Mouse (Mus musculus) 416B (cell line): Measurements from ENCODE around the gene Fa2h.
A peak's percentile ranks its signal among the peaks of the same experiment; 100 is the strongest.

ENCODE experiments used
- DNase-seq: peaks from one replicate; pipeline ENCODE4 v3.0.0; 2011; ENCODE audit warnings: low read depth

Gene Fa2h

DNA sequence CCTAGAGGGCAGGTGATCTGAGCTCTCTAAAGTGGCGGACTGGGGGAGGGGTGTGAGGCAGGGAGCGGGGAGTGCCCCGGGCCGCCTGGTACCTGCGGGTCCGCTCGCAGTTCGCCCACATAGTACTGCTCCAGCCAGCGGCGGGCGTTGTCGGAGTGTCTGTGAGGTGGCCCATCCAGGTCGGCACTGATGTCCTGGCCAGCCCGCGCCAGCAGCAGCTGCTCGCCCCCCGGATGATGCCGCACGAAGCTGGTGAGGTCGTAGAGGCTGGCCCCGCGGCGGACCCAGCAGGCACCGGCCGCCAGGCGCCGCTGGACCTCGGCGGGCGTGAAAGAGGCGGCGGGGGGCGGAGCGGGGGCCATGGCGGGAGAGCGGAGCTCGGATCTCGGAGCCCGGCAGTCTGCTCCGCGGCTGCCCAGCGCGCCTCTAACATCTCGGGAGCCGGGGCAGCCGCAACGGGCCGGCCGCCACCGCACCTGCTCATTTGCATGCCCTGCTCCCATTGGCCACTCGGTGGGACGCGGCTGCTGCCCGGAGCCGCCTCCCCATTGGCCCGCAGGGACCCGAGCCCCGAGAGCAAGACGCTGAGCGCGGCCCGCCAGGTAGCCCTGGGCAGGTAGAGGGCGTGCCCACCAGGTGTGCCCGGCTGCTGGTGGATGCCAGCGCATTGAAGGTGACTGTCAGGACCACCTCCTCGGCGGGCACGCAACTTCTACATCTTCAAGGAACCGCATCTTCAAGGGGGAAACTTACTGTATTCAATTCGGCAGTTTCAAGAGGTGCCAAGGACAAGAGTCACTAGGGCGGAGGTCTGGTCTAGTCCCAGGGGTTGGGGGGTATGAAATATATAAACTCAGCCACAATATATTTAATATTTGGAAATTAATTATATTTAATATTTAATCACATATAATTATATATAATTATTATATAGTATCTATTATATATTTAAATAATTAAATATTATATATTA is at the start of gene Fa2h:
TSS of gene Fa2h (minus strand) at position 434 of the 973 bp plus-strand sequence.
- DNase-seq = no peak

DNA sequence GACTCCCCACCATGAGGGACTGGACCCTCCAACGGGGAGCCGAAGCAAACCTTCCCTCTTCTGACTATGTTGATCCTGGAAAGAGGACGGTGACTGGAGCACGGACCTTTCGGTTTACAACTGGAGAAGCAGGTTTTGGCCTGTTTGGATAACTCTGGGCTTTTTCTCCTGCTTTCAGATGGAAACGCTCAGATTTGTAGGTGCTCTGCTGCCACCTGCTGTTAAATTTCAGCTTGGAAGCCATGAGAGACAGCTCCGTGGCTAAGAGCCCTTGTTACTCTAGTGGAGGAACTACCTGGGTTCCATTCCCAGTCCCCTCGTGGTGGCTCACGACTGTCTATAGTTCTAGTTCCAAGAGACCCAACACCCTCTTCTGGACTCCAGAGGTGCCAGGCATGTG is 45.6 kb upstream of the Fa2h start:
- DNase-seq = peak; percentile 87

DNA sequence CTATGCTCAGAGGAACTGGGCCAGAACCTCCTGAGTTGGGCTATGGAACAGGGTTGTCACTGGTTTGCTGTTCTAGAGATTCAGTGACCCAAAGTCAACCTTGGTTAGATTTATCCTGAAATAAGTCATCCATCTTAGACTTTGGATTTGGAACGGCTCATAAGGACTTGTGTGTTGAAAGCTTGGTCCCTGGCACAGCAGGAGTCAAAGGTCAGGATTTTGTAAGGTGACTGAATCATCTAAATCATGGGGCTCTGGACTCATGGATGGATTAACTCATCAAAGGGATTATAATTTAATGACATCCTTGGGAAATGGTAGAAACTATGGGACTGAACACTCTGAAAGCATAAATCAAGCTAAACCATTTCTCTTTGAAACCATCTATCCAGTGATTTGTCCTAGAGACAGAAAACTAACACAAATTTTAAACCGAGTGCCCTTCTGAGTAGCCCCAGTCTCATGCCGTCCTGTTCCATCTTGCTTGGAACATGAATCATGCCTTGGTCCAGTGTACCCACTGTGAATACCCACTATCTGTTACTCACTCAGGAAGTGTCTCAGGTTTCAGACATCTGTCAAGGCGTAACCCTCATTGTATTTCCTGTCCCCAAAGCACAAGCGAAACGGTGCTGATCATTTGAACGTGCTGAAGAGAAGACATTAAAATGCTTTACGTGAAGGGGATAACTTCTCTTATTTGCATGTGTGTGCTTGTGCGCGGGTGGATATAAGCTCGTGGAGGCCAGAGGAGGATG is 41.6 kb upstream of the Fa2h start:
- peak; percentile 92 for DNase-seq

DNA sequence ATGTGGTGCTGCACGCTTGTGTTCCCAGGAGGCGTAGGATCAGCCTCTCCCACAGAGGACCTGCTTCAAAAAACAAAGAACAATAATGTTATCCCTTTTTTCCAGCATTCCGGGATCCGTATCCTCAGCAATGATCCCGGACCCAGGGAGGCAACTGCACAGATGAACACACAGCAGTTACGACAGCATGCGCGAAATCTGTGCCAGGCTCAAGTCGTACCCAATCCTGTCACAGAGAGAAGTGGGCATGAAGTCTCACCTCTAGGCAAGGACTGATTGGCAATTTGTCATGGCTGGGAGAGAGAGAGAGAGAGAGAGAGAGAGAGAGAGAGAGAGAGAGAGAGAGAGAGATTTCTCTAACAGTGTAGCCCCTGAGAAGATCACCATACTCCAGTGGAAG is 31.0 kb upstream of the Fa2h start:
- DNase-seq = no peak

DNA sequence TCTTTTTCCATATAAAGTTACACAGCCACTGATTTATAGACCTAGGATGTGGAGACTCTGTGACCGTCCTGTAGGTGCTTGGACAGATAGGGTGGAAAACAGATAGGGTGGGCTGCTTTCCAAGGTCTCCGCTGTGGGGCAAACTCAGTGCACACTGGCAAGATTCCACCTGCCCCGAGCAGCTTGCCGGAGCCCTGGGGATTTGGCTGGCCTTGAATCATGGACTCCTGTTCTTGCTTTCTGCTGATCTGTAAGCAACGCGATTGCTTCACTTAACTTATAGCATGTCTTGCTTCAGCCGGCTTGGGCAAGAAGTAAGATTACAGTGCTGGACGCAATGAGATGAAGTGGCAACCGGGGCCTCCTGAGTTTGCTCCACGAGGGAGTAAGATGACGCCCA is 30.6 kb upstream of the Fa2h start:
- peak; percentile 24 for DNase-seq

DNA sequence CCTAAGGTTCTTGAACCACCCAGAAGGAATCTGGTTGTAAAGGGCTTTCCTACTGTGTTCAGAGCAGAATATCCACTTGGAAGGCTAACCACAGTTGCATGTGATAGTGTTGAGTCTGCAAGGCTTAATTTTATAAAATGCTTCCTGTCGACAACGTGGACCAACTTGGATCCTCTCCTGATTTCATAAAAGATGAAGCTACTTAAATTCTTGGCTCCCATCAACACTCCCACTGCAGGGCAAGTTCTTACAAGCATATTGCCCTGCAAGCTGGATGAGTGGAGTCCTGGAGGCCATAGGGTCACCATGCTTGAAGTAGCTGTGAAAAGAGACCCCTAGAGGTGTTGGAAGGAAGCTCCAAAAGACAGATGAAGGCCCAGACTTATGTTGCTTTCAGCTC is 29.0 kb upstream of the Fa2h start:
- DNase-seq = no peak

DNA sequence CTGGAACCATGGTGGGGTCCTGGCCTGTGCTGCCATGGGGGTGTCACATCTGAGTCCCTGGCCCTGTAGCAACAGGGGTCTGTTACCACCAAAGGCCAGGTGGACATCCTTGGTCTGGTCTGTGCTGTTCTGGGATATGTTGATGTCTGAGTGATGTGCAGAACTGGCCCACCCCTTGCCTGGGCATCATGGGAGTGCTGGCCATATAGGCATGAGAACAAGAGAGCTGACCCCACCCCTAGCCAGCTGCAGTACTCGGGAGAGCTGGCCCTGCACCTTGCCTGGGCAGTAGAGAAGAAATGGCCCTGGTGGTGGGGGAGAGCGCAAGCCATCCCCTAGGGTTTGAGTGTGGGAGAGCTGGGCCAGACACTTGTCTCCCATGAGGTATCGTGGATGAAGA is 25.5 kb upstream of the Fa2h start:
- DNase-seq = no peak

DNA sequence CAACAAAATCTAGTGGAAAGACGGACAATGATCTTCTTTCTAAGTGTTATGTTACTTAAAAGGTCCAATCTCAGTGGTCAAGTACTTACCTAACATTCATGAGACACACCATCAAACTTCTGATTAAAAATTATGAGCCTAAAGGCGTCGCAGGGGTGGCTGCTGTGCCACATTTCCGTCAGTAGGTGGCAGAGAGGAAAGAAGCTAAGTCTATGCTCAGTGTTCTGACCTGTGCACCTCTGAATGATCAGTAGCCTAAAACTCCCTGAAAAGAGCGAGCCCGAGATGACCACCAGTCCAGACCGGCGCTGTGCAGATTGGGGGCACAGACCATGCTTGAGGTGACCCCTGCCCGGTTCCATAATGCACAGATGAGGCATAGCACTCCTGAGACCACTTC is 25.0 kb upstream of the Fa2h start:
- DNase-seq = peak; percentile 77

DNA sequence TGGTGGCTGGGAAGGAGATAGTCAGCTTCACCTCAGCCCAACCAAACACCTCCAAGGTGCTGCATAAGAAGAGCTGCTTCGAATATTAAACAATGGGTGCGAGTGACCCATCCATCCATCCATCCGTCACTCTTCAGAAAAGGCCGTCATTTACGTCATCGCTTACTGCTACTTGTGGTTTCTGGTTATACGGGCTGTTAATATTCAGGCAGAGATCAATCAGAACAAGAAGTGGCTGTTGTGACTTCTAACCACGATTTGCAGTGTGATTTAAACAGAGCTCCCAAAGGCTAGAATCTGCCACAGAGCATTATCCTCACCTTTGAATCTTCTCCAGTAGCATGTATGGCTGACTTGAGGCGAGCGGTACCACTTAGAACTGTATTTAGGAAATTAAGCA is 23.6 kb upstream of the Fa2h start:
- no peak for DNase-seq

DNA sequence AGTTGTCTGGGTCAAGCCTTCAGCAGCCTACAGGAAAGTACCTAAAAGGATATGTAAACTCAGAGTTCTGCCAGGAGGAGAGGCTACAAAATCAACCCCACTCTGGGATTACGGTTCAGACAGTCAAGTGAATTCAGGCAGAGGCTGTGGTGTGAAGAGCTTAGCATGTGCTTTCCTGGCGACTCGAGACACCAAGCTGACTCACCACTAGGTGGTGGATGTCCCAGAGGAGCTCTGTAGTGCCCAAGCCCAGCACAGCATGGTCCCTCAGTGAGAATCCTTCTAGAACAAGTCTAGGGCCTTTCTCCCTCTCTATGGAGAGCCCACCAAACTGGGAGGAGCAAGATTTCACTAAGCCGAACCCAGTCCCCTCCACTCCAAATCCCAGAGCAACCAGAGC is 9.8 kb upstream of the Fa2h start:
- DNase-seq = peak; percentile 57

DNA sequence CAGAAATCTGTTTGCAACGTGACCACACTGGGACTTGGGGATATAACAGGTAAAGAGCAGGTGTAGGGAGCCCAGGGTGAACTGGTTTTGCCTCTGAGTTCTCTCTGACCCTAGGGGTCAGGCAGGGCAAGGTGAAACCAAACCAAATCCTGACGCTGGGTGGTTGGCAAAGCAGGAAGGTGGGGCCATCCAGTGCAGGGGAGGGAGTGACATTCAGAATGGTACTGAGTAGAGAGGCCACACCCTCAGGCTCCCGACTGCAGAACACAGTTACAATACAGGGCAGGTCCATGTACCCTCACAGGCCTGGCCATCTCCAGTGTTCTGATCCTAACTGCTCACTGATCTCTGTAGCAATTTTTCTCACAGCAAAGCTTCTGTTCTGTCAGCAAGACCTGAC is 2.4 kb downstream of the Fa2h start:
- no peak for DNase-seq

DNA sequence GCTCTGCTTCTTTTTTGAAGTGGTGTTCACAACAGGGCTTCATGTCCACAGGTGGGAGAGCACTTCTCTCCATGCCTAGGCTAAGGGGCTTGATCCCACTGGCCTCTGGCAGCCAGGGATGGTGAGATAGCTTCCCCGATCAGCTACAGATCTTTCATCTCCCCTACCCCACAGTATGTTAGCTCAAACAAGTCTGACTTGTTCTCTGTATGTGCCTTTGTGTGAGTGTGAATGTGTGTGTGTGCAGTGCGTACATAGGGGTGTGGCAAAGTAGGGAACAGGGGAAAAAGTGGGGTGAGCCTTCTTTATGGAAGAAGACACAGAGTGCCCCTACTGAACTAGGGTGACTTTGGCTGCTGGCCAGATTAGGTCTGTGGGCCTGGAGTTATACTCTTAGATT is 2.8 kb downstream of the Fa2h start:
- DNase-seq = no peak

DNA sequence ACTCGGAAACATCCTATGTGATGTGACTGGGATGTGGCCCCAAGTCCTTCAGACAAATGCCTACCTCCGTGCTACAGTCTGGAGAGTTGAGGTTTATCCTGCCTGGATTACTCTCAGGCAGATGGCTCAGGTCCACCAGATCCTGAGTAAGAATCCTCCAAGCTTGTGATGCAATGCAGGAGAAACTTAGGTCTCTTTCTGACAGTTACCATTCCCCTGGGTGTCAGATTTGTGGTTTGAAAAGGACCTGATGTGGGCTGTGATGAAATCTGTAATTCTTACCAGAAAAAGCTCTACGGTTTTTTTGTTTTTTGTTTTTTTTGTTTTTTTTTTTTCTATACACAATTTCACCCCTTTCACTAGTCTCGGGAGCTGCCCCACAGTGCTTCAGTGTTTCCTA is 4.0 kb downstream of the Fa2h start:
- no peak for DNase-seq

DNA sequence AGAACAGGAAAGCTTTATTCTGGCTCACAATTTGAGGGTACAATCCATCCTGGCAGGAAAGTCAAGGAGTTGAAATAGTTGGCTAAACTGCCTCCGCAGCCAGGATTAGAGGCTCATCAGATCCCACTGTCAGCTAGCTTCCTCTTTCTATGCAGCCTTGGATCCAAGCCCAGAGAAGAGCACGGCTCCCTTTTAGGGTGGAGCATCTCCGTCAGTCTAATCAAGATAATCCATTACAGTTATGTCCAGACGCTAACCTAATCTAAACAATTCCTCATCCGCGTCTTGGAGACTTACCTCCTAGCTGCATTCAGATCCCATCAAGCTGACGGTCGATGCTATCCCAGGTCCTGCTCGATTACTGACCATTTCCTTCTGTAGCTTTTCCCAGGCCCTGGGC is 7.7 kb downstream of the Fa2h start:
- DNase-seq = no peak

DNA sequence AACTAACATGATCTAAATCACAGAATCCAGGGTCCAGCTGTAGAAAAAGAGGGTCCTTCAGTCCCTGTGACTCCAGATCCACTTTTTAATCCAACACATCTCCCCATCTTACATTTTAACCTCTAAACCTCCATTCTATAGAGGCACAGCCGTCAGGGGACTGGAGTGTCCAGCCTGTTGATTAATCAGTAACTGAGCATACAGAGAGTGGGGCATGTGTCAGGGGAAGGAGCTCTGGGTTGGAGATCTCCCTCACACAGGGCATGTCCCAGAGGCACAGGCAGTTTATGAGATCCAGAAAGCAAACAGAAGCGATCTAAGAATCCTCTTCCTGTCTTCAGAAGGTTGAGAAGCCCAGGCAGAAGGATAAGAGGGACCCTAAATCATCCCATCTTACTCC is 9.0 kb downstream of the Fa2h start:
- DNase-seq = no peak

DNA sequence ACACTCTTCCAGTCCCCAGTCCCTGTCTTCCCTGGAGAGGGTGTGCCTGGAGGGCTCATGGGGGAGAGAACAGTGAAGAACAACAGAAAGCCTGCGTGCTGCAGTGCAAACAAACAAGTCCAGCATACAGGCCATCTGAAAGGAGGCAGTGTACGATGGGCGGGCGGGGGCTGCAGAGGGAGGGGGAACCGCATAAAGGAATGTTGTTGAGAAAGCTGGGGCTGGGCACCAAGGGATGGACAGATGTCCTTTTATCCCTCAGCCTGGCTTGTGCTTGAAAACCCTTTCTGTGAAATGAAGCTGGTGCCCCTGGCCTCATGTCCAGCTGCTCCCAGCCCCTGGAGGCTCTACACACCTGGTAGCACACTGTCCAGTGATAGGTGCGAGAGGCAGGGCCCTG is 18.4 kb downstream of the Fa2h start:
- no peak for DNase-seq

DNA sequence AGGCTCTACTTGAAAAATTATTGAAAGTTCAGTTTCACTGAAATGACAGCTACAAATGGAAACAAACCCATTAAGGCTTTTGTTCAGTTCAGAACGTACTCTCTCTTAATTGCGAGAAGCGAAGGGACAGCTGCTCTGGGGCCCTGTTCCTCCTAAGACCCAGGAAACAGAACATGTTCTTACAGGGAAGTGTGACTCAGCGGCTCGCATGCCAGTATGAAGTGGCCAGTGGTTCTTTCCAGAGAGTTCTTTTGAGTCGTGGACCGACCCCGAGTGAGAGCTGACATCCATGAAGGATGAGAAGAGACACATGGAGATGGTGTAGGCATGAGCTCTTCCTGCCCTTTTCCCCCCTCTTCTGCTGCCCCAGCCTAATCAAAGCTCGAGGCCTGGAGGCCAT is 23.9 kb downstream of the Fa2h start:
- no peak for DNase-seq

DNA sequence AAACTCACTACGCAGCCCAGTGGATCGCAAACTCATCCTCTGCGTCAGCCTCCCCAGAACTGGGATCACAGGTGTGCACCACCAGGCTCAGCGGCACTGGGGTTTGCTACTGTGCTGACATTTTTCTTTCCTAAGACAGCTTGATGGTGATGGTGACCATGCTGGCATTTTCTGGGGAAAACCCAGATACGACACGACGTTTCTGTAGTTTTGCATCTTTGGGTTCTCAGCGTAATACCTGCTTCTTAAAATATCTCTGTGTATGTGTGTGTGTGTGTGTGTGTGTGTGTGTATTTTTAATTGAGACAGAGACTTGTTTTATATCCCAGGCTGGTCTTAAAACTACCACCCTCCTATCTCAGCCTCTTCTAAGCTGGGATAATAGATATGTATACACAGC is 26.3 kb downstream of the Fa2h start:
- no peak for DNase-seq

DNA sequence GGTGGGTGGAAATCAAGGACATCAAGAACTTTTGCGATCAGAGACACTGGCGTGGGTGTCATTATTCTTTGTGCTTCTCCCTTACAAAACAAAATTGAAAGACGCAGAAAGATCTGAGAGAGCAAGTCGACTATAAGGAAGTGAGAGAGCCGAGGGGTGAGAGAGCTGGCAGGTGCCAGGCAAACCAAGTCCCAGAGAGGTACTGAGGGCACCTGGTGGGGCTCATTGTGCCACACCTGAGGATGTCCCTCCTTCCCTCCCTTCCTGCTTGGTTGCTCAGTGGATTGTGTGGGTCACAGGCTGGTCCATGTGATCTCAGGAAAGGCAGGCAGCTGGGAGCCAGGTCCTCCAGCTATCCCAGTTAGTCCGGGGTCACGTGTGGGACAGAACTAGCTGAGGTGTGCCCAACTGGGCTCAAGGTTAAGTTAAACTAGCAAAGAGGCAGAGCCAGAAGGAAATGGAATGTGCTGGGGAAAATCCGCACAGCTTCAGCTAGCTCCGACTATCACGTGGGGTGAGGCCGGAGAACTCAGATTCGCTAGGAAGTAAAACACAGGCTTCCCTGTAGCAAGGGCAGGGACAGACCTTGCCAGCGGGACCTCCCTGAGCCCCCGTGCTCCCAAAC is 26.9 kb downstream of the Fa2h start:
- DNase-seq = no peak

DNA sequence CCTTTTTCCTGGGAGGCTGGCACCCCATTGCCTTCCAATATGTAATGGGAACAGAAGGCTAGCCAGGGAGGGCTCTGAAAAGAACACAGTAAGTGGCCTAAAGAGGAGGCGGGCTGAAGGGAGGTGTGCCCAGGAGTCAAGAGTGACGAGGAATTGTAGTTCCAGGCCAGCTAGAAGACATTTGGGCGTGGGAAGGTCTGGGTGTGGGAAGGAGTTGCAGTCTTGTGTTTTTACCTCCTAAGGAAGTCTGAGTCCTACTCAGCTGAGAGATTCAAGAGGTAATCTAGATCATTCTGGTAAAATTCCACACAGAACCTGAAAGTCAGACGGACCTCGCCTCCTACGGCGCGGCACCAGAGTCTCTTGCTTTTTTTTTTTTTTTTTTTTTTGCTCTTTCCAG is 30.1 kb downstream of the Fa2h start:
- DNase-seq = no peak

DNA sequence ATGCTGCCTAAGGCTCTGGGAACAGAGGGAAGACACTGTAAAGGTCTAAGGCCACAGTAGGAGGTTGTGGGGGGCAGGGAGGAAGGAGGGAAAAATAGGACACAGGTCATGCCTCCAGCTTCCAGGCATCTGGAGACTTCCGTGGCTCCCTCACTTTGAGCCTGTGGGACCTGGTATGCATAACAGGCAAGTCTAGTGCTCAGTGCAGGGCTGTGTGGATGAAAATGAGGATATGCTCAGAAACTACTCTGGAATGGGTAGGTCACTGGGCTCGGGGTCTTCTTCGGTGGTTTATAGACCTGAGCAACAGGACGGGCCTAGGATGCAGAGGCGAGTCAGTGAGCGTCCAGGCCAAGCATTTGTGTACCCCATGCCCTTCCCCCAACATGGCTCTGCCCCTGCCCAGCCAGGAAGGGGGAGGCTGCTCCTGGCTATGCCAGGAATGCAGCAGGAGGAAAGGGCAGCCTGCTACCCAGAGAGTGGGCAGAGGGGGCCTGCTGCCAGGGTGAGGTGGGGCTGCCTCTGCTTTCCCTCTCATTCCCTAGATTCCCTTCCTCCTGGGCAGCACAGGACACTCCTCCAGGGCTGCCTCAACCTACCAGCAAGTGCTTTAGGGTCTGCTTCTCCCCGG is 32.9 kb downstream of the Fa2h start:
- no peak for DNase-seq

DNA sequence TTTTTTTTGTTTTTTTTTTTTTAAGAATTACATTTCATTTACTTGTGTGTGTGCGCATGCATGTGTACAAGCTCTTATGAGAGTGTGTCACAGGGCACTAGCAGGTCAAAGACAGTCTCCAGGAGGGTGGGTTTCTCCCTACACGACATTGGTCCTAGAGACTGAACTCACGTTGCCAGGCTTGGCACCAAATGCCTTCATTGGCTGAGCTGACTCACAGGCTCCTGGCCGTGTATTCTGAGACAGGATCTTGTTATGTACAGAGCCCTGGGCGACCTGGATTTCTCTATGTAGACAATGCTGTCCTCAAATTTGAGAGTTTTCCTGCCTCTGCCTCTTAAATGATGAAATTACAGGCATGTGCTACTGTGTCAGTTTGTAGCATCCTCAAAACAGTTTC is 33.7 kb downstream of the Fa2h start:
- no peak for DNase-seq
